Mouse (Mus musculus): Measurements from ENCODE around the gene Olfr776. TPM values are rescaled to one million over a fixed set of nuclear protein-coding genes. Genes with fewer than 3 reads are reported as not detected.

The Olfr776 gene
- polyA plus RNA-seq (2014; fragmentation: Illumina TruSeq; extraction: RNeasy Lipid Tissue Mini Kit (QIAGEN cat#74804); ENCODE audit: insufficient read depth, low read depth, low replicate concordance), result not detected

DNA sequence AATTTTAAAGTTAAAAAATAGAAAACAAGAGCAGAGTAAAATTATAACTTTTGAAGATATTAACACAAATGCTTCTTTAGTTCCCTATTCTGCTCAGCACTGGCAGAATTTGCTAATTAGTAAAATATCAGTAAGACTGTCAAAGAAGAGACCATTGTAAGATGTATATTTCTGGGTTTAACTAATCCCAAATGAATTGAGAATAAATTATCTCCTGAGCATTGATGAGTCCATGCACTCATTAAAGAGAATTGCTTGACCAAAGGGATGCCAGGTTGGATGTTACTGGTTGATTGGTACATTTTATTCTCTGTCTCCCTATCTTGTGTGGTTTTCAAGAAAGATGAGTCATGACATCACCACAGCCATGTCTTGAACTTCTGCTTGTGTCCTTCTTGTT is at the start of gene Olfr776:
Olfr776 (plus strand) TSS at position 301 of the 400 bp plus-strand sequence.

GRCm38 (mm10) chr10:129235904-129236303 is 23.0 kb upstream of the Olfr776 start, which contains the start of gene Olfr774:
Olfr774 (plus strand) TSS chr10:129236204.

DNA sequence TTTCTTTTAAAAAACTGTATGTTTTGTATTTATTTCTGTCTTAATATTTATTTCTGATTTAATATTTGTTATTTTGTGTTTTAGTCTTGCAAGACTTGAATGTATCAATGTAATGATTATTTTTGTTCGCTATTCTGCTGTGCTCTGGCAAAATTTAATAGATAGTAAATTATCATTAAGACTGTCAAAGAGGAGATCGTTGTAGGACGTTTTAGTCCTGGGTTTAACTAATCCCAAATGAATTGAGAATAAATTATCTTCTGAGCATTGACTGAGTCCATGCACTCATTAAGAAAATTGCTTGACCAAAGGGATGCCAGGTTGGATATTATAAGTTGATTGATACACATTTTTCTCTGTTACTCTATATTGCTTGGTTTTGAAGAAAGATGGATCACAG is 10.8 kb upstream of the Olfr776 start, which contains the start of gene Olfr775:
Olfr775 (plus strand) TSS at position 301 of the 400 bp plus-strand sequence.

DNA sequence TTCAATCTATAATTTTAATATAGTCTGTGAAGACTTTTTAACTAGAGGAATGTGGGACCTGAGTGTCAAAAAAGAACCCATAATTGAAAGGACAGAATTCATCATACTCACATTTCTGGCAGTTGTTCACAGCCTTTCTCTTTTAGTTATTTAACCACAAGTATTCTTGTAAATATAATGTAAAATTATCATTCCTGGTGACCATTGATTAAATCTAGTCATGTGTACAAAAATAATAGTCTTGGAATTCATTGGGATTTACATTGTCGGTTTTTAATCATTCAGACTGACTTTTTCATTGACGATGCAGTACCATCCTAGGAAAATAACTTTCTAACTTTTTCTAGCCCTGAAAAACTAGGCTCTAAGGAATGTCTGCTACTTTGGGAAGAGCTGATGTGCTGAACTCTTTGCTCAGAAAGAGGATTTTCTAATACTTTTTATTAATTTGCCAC is 12.2 kb downstream of the Olfr776 start, which contains the start of gene Olfr777:
Olfr777 (minus strand) TSS at position 405 of the 455 bp plus-strand sequence.

Other genes with a start within 250 kb of the Olfr776 start
- gene Olfr763, start 248.3 kb upstream of the Olfr776 start, polyA plus RNA-seq (2014; fragmentation: Illumina TruSeq; extraction: RNeasy Lipid Tissue Mini Kit (QIAGEN cat#74804); ENCODE audit: insufficient read depth, low read depth, low replicate concordance), result not detected
- not detected for gene Olfr764-ps1, start 219.2 kb upstream of the Olfr776 start, polyA plus RNA-seq (2014; fragmentation: Illumina TruSeq; extraction: RNeasy Lipid Tissue Mini Kit (QIAGEN cat#74804); ENCODE audit: insufficient read depth, low read depth, low replicate concordance)
- gene Olfr765, start 209.1 kb upstream of the Olfr776 start, polyA plus RNA-seq (2014; fragmentation: Illumina TruSeq; extraction: RNeasy Lipid Tissue Mini Kit (QIAGEN cat#74804); ENCODE audit: insufficient read depth, low read depth, low replicate concordance), result not detected
- gene Olfr766-ps1, start 190.2 kb upstream of the Olfr776 start, polyA plus RNA-seq (2014; fragmentation: Illumina TruSeq; extraction: RNeasy Lipid Tissue Mini Kit (QIAGEN cat#74804); ENCODE audit: insufficient read depth, low read depth, low replicate concordance), result not detected
- not detected for gene Olfr767, start 176.2 kb upstream of the Olfr776 start, polyA plus RNA-seq (2014; fragmentation: Illumina TruSeq; extraction: RNeasy Lipid Tissue Mini Kit (QIAGEN cat#74804); ENCODE audit: insufficient read depth, low read depth, low replicate concordance)
- gene Olfr768, start 159.8 kb upstream of the Olfr776 start, polyA plus RNA-seq (2014; fragmentation: Illumina TruSeq; extraction: RNeasy Lipid Tissue Mini Kit (QIAGEN cat#74804); ENCODE audit: insufficient read depth, low read depth, low replicate concordance), result not detected
- not detected for gene Olfr769, start 141.3 kb upstream of the Olfr776 start, polyA plus RNA-seq (2014; fragmentation: Illumina TruSeq; extraction: RNeasy Lipid Tissue Mini Kit (QIAGEN cat#74804); ENCODE audit: insufficient read depth, low read depth, low replicate concordance)
- not detected for gene Olfr770, start 120.1 kb upstream of the Olfr776 start, polyA plus RNA-seq (2014; fragmentation: Illumina TruSeq; extraction: RNeasy Lipid Tissue Mini Kit (QIAGEN cat#74804); ENCODE audit: insufficient read depth, low read depth, low replicate concordance)
- gene Olfr771, start 94.4 kb upstream of the Olfr776 start, polyA plus RNA-seq (2014; fragmentation: Illumina TruSeq; extraction: RNeasy Lipid Tissue Mini Kit (QIAGEN cat#74804); ENCODE audit: insufficient read depth, low read depth, low replicate concordance), result not detected
- not detected for gene Olfr772, start 81.2 kb upstream of the Olfr776 start, polyA plus RNA-seq (2014; fragmentation: Illumina TruSeq; extraction: RNeasy Lipid Tissue Mini Kit (QIAGEN cat#74804); ENCODE audit: insufficient read depth, low read depth, low replicate concordance)
- not detected for gene Olfr773, start 71.7 kb upstream of the Olfr776 start, polyA plus RNA-seq (2014; fragmentation: Illumina TruSeq; extraction: RNeasy Lipid Tissue Mini Kit (QIAGEN cat#74804); ENCODE audit: insufficient read depth, low read depth, low replicate concordance)
- not detected for gene Olfr774, start 22.9 kb upstream of the Olfr776 start, polyA plus RNA-seq (2014; fragmentation: Illumina TruSeq; extraction: RNeasy Lipid Tissue Mini Kit (QIAGEN cat#74804); ENCODE audit: insufficient read depth, low read depth, low replicate concordance)
- gene Olfr775, start 10.7 kb upstream of the Olfr776 start, polyA plus RNA-seq (2014; fragmentation: Illumina TruSeq; extraction: RNeasy Lipid Tissue Mini Kit (QIAGEN cat#74804); ENCODE audit: insufficient read depth, low read depth, low replicate concordance), result not detected
- not detected for gene Olfr777, start 12.4 kb downstream of the Olfr776 start, polyA plus RNA-seq (2014; fragmentation: Illumina TruSeq; extraction: RNeasy Lipid Tissue Mini Kit (QIAGEN cat#74804); ENCODE audit: insufficient read depth, low read depth, low replicate concordance)
- not detected for gene Olfr780, start 59.0 kb downstream of the Olfr776 start, polyA plus RNA-seq (2014; fragmentation: Illumina TruSeq; extraction: RNeasy Lipid Tissue Mini Kit (QIAGEN cat#74804); ENCODE audit: insufficient read depth, low read depth, low replicate concordance)
- not detected for gene Olfr781, start 69.7 kb downstream of the Olfr776 start, polyA plus RNA-seq (2014; fragmentation: Illumina TruSeq; extraction: RNeasy Lipid Tissue Mini Kit (QIAGEN cat#74804); ENCODE audit: insufficient read depth, low read depth, low replicate concordance)
- not detected for gene Olfr782, start 89.7 kb downstream of the Olfr776 start, polyA plus RNA-seq (2014; fragmentation: Illumina TruSeq; extraction: RNeasy Lipid Tissue Mini Kit (QIAGEN cat#74804); ENCODE audit: insufficient read depth, low read depth, low replicate concordance)
- not detected for gene Olfr784, start 125.0 kb downstream of the Olfr776 start, polyA plus RNA-seq (2014; fragmentation: Illumina TruSeq; extraction: RNeasy Lipid Tissue Mini Kit (QIAGEN cat#74804); ENCODE audit: insufficient read depth, low read depth, low replicate concordance)
- not detected for gene Olfr785, start 146.3 kb downstream of the Olfr776 start, polyA plus RNA-seq (2014; fragmentation: Illumina TruSeq; extraction: RNeasy Lipid Tissue Mini Kit (QIAGEN cat#74804); ENCODE audit: insufficient read depth, low read depth, low replicate concordance)
- gene Olfr786, start 168.2 kb downstream of the Olfr776 start, polyA plus RNA-seq (2014; fragmentation: Illumina TruSeq; extraction: RNeasy Lipid Tissue Mini Kit (QIAGEN cat#74804); ENCODE audit: insufficient read depth, low read depth, low replicate concordance), result not detected
- not detected for gene Olfr787, start 202.7 kb downstream of the Olfr776 start, polyA plus RNA-seq (2014; fragmentation: Illumina TruSeq; extraction: RNeasy Lipid Tissue Mini Kit (QIAGEN cat#74804); ENCODE audit: insufficient read depth, low read depth, low replicate concordance)
- gene Olfr788, start 211.9 kb downstream of the Olfr776 start, polyA plus RNA-seq (2014; fragmentation: Illumina TruSeq; extraction: RNeasy Lipid Tissue Mini Kit (QIAGEN cat#74804); ENCODE audit: insufficient read depth, low read depth, low replicate concordance), result not detected
- not detected for gene Olfr789, start 225.6 kb downstream of the Olfr776 start, polyA plus RNA-seq (2014; fragmentation: Illumina TruSeq; extraction: RNeasy Lipid Tissue Mini Kit (QIAGEN cat#74804); ENCODE audit: insufficient read depth, low read depth, low replicate concordance)
- not detected for gene Olfr790, start 239.4 kb downstream of the Olfr776 start, polyA plus RNA-seq (2014; fragmentation: Illumina TruSeq; extraction: RNeasy Lipid Tissue Mini Kit (QIAGEN cat#74804); ENCODE audit: insufficient read depth, low read depth, low replicate concordance)

Data from lung, adult 10 weeks (tissue).